Mouse (Mus musculus) activated CD4-positive, CD25-positive, alpha-beta regulatory T cell, adult 4 months (primary cell): Measurements from ENCODE around the gene Mef2a. TPM values are rescaled to one million over a fixed set of nuclear protein-coding genes. Genes with fewer than 3 reads are reported as not detected.

Experiments
- ATAC-seq: one replicate; pipeline ENCODE4 v1.8.0; 2017
- polyA plus RNA-seq, 2 experiments: library from polyadenylated mRNA; unstranded; fragments of 100-300 nt; shearing (Covaris generic); gene quantifications; one replicate each; pipeline ENCODE4 v1.2.1; 2017

The Mef2a gene
- polyA plus RNA-seq, 2 experiments from 2014 or later = 10.5 to 11.3 TPM

DNA sequence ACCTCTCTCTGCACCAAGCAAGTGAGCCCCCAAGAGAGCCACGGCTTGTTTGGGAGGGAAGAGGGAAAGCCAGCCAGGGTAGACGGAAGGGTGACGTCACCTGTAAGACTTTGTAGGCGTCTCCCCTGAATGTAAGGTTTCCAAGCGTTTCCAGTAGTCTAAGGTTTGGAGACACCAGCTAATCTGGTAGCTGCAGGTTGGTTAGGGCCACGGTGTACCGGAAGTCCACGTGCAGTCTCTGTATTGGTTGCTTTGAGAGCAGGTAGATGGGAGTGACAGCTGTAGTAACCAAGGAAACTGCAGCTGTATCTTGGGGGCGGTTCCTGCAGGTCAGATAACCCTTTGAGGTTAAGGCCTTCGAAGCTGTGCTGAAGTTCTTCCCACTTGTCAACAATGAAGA is 166.2 kb downstream of the Mef2a start:
- no peak for ATAC-seq

DNA sequence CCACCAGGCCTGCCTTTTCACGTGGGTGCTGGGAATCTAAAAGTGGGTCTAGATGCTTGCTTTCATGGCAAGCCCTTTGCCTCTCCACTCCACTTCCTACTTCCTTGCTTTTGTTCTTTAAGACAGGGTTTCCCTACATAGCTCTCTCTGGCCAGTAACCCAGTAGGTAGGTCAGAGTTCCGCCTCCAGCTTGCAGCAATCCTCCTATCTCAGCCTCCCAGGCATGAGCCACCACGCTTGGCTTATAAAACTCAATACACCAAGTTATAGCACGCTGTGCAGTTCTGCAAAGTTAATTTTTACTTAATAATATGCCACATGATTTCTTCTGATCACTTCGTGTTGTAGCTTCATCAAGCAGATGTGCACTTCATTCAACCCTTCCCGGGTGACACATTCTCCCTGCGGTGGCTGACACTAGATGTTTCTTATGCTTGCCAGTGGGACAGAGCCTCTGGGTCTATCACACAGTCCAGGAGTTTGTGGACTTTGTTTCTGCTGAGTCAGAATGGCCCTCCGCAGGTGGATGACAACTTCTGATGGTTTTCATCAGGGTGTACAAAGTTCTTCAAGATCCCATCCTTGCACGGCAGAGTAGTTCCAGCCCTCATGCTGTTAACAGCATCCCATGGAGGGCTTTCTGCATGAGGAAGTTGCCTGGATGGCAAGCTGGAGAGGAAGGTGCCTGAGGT is 166.8 kb downstream of the Mef2a start:
- ATAC-seq = no peak

DNA sequence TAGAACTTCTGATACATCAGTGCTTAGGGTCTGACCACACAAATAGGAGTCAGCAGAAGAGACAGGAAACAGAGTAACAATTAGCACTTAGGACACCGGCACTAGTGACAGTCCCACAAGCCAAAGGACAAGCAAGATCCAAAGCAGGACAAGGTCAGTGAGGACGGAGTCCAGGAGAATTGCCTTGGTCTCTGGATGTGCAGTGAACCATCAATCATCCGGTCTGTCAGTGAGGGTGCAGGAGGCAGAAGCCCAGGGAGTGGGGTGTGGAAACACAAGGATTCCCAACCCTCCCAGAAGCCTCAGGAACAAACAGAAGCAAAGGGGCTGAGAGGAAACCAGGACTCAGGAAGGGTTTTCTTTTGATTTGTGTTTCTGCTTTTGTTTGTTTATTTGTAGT is 169.0 kb downstream of the Mef2a start:
- ATAC-seq = no peak

DNA sequence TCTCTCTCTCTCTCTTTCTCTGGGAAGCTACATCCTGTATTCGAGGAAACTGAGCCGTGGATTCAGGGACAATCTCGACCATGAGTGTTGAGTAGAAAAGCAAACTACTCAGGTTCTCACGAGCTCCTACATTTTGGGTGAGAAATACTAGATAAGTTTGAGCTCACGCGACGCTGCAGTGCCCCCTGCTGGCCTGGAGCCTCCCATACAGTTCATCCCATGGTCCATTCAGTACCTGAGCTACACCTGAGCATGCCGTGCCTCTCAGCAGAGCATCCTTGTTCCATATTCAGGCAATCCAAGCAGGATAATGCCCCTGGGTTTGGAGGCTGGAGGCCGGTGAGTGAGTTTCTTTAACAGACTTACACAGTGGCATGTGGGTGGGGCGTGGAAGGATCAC is 173.2 kb downstream of the Mef2a start:
- no peak for ATAC-seq

DNA sequence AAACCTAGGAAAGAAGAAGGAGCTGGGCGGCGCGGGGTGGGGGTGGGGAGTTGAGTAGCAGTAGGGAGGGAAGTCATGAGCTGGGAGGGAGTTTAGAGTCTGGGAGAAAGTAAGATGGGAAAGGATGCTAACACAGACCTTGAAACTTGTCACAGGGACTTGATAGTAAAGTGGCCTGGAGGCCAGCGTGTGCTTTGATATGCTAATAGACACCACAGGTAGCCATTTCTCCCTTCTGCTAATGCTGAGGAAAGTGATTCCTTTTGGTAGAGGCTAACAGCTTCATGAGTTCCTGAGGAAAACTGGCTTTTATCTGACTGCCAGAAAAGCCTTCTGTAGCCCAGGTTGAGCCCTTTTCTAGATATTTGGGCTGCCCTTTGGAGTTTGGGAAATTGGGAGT is 188.9 kb downstream of the Mef2a start:
- ATAC-seq = no peak

Other genes starting within 250 kb of the Mef2a start
- 1 to 10 TPM; 5.1 to 8.8 TPM for gene Lysmd4, start 150.3 kb downstream of the Mef2a start, polyA plus RNA-seq